ENCODE assay signal across 19 mouse cellular contexts in the genomic region with DNA sequence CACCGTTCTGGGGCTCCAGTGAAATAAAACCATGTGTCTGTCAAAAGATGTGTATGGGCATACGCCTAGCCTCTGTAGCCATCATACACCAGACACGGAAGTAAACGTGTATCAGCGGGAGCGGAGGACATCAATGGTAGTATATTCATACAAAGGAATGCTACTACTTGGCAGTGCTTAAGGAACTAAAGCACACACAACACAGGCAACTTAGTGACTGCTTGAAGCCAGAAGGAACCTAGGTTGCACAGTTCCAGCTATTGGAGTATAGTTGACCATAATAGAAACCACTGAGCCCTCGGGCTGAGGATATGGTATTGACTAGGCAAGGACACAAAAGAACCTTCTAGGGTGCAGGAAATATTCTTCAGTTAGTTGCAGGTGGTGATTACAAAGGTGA. TPM values are rescaled to one million over a fixed set of nuclear protein-coding genes. Genes with fewer than 3 reads are reported as not detected.
DNase-seq lines count a peak whose midpoint lies in the region; ATAC-seq lines count a peak whose summit lies in the region.
"Had no signal": no experiment of that assay in that cellular context is flagged by ENCODE, and none has a peak within 500 bp of the region (broad histone marks: within the 10 kb centered on the region; RNA-seq: fewer than 3 reads in every experiment).

No protein-coding gene starts in this region.

- DNase-seq in kidney, postnatal 36 days: no peak
- DNase-seq in frontal cortex, postnatal 10 days (ENCODE audit: low spot score in 2 of 2): no peak
- no peak for DNase-seq in urinary bladder, adult 18-20 months (ENCODE audit: low spot score in 2 of 2)
- DNase-seq: adrenal gland, postnatal 25 days; B cell, adult 2 months; cerebellum, adult 8-10 months; liver, embryonic 13.5 days; spleen, adult 18-20 months; thymus, postnatal 36 days had no signal

- H3K9ac ChIP-seq in kidney, embryonic 15.5 days: no peak overlapping the region
- H3K9ac ChIP-seq in embryonic facial prominence, embryonic 12.5 days: no peak overlapping the region
- H3K9ac ChIP-seq in intestine, embryonic 16.5 days (ENCODE audit: low read depth, low read length): no peak overlapping the region
- no peak overlapping the region for H3K9ac ChIP-seq in stomach, embryonic 14.5 days (replicated peaks; ENCODE audit: low read depth, low read length)
- H3K9ac ChIP-seq: forebrain, embryonic 12.5 days; liver, embryonic 13.5 days; neural tube, embryonic 13.5 days had no signal

- peaks cover 17% of the 10 kb centered on the region for H3K4me1 ChIP-seq in kidney, embryonic 15.5 days
- H3K4me1 ChIP-seq in embryonic facial prominence, embryonic 12.5 days: peaks cover 22% of the 10 kb centered on the region
- H3K4me1 ChIP-seq in intestine, embryonic 16.5 days (ENCODE audit: control insufficient read depth, insufficient read depth, low read length): peaks cover 24% of the 10 kb centered on the region
- H3K4me1 ChIP-seq in stomach, embryonic 14.5 days (ENCODE audit: control insufficient read depth, insufficient read depth, low read length): peaks cover 27% of the 10 kb centered on the region
- H3K4me1 ChIP-seq: forebrain, embryonic 12.5 days; neural tube, embryonic 13.5 days had no signal

- no peaks in the 10 kb centered on the region for H3K9me3 ChIP-seq in kidney, embryonic 15.5 days (replicated peaks)
- H3K9me3 ChIP-seq in embryonic facial prominence, embryonic 12.5 days: 0 out of 2 replicates have a peak, but pooled peaks cover 3% of the 10 kb centered on the region
- no peaks in the 10 kb centered on the region for H3K9me3 ChIP-seq in intestine, embryonic 16.5 days (ENCODE audit: control insufficient read depth, low read length)
- H3K9me3 ChIP-seq in stomach, embryonic 14.5 days (ENCODE audit: control insufficient read depth, low read depth, low read length): no peaks in the 10 kb centered on the region
- H3K9me3 ChIP-seq: liver, embryonic 13.5 days had no signal

- peak overlapping the region; percentile 28; the same call in 1 of the 2 replicates for H3K27ac ChIP-seq in kidney, embryonic 15.5 days
- H3K27ac ChIP-seq in embryonic facial prominence, embryonic 12.5 days: 0 out of 2 replicates have a peak overlapping the region, but pooled peaks have one; percentile 23
- H3K27ac ChIP-seq in intestine, embryonic 16.5 days (ENCODE audit: low read length): no peak overlapping the region
- peak overlapping the region; percentile 85 for H3K27ac ChIP-seq in stomach, embryonic 14.5 days (ENCODE audit: low read length)
- H3K27ac ChIP-seq: forebrain, embryonic 12.5 days; hindbrain, embryonic 10.5 days; liver, embryonic 13.5 days; macrophage had no signal

- 86% methylated on average over 7 of the region's 7 CpGs for WGBS in kidney, embryonic 15.5 days
- WGBS in embryonic facial prominence, embryonic 12.5 days: 80% methylated on average over 7 of the region's 7 CpGs
- WGBS in intestine, embryonic 16.5 days: 82% methylated on average over 7 of the region's 7 CpGs
- WGBS in stomach, embryonic 14.5 days: 78% methylated on average over 7 of the region's 7 CpGs

- no peak overlapping the region for H3K4me2 ChIP-seq in kidney, embryonic 15.5 days
- no peak overlapping the region for H3K4me2 ChIP-seq in embryonic facial prominence, embryonic 12.5 days (replicated peaks)
- H3K4me2 ChIP-seq in intestine, embryonic 16.5 days (ENCODE audit: low read depth, low read length): no peak overlapping the region
- H3K4me2 ChIP-seq in stomach, embryonic 14.5 days (replicated peaks; ENCODE audit: low read depth, low read length): no peak overlapping the region
- H3K4me2 ChIP-seq: forebrain, embryonic 12.5 days; liver, embryonic 13.5 days; midbrain, embryonic 11.5 days; neural tube, embryonic 13.5 days had no signal

- no peak overlapping the region for H3K4me3 ChIP-seq in kidney, embryonic 15.5 days (replicated peaks)
- no peak overlapping the region for H3K4me3 ChIP-seq in embryonic facial prominence, embryonic 12.5 days
- no peak overlapping the region for H3K4me3 ChIP-seq in intestine, embryonic 16.5 days (ENCODE audit: low read length)
- no peak overlapping the region for H3K4me3 ChIP-seq in stomach, embryonic 14.5 days (ENCODE audit: low read depth, low read length)
- H3K4me3 ChIP-seq: forebrain, embryonic 12.5 days; hindbrain, embryonic 10.5 days; liver, embryonic 13.5 days; neural tube, embryonic 13.5 days had no signal

- ATAC-seq in kidney, embryonic 15.5 days (replicated peaks; ENCODE audit: low FRiP score): no peak
- no peak for ATAC-seq in embryonic facial prominence, embryonic 12.5 days (ENCODE audit: insufficient number of reproducible peaks, insufficient read depth, low FRiP score, low TSS enrichment)
- ATAC-seq in intestine, embryonic 16.5 days: peak; percentile 51; the same call in 1 of the 2 replicates
- no peak for ATAC-seq in stomach, embryonic 14.5 days (ENCODE audit: insufficient number of reproducible peaks, insufficient read depth, low FRiP score, low read depth)
- ATAC-seq: activated CD4-positive, CD25-positive, alpha-beta regulatory T cell, adult 4 months had no signal

- H3K36me3 ChIP-seq in kidney, embryonic 15.5 days: peaks cover 25% of the 10 kb centered on the region
- H3K36me3 ChIP-seq in embryonic facial prominence, embryonic 12.5 days: peaks cover 27% of the 10 kb centered on the region
- peaks cover 9% of the 10 kb centered on the region for H3K36me3 ChIP-seq in intestine, embryonic 16.5 days (ENCODE audit: control insufficient read depth, insufficient read depth, low read length)
- H3K36me3 ChIP-seq in stomach, embryonic 14.5 days (ENCODE audit: control insufficient read depth, insufficient read depth, low read length): peaks cover 7% of the 10 kb centered on the region
- H3K36me3 ChIP-seq: liver, embryonic 13.5 days had no signal

- no peaks in the 10 kb centered on the region for H3K27me3 ChIP-seq in kidney, embryonic 15.5 days
- no peaks in the 10 kb centered on the region for H3K27me3 ChIP-seq in embryonic facial prominence, embryonic 12.5 days
- no peaks in the 10 kb centered on the region for H3K27me3 ChIP-seq in intestine, embryonic 16.5 days (replicated peaks; ENCODE audit: control insufficient read depth, insufficient read depth, low read length)
- no peaks in the 10 kb centered on the region for H3K27me3 ChIP-seq in stomach, embryonic 14.5 days (ENCODE audit: control insufficient read depth, insufficient read depth, low read length)
- H3K27me3 ChIP-seq: forebrain, embryonic 12.5 days; liver, embryonic 13.5 days; neural tube, embryonic 13.5 days had no signal

RNA-seq across cellular contexts. Expression of gene Sdc1, which starts 26.8 kb away (rescaled TPM):
- 63.7 and 66.7 TPM in 2 replicates for polyA plus RNA-seq in kidney, embryonic 15.5 days (2015; fragmentation: Nextera tagmentation; extraction: Ambion mirVana)
- 173 and 184 TPM in 2 replicates for polyA plus RNA-seq in embryonic facial prominence, embryonic 12.5 days (2016; fragmentation: Nextera tagmentation; extraction: Ambion mirVana)
- polyA plus RNA-seq in intestine, embryonic 16.5 days (2015; fragmentation: Nextera tagmentation; extraction: Ambion mirVana): 102 and 109 TPM in 2 replicates
- 112 and 129 TPM in 2 replicates for polyA plus RNA-seq in stomach, embryonic 14.5 days (2014; fragmentation: Nextera tagmentation; extraction: Ambion mirVana)
